Mouse (Mus musculus) cerebellum, postnatal 4 days (tissue): ENCODE results near the gene Marc1.
A peak's percentile ranks its signal among the peaks of the same experiment; 100 is the strongest.

Source experiments
- DNase-seq, 2 experiments: peaks; one replicate each; pipeline ENCODE4 v3.0.0; 2022; ENCODE audit warnings: low spot score in 2 of 2, mixed read lengths in 1 of 2

Marc1 gene

DNA sequence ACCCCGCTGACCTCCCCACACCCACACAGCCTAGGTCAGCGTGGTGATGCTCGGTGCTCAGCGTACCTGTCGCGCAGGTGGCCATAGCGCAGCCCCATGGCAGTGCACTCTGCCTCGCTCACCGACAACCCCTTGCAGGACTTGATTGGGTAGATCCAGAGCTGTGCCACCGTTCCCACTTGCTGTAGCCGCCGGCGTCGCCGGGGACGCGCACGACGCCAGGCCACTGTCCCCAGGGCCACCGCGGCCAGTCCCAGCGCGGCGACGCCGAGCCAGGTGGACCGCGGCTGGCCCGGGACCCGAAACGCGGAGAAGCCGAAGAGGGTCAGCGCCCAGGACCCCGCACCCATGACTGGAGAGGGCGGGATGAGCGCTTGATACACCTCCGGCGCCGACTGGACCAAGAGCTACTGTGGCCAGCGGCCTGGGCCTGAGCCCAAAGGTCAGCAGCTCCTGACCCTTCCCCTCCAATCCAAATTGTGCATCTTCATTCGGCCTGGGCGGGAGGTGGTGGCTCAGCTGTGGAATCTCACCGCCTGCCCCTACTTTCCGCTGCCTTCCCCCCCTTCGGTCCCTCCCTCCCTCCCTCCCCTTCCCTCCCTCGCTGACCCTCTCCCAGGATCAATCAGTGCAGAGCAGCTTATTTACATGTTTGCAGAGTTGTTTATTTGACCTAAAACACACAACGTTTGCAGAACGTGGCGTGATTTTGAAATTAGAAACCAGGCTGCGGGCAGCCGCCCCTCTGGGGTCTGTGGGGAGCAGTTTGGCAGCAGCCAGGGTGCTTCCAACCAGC lies at the start of gene Marc1:
Gene Marc1 (minus strand): TSS at position 534 of the 796 bp plus-strand sequence.
- DNase-seq = no peak

GRCm38 (mm10) chr1:184860276-184860675 lies 49.2 kb upstream of the Marc1 start:
- no peak for DNase-seq

DNA sequence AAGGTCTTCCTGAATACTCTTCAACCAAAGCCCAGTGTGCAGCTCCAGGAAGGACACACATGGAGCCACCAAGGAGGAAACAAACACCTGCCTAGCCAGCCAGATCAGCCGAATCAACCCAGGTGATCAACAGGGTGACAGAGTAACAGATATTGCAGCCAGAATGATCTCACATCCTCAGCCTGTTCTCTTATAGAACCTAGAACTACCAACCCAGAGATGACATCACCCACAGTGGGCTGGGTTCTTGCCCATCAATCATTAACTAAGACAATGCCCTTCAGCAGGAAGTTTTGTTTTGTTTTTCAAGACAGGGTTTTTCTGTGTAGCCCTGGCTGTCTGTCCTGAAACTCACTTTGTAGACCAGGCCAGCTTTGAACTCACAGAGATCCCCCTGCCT lies 47.1 kb upstream of the Marc1 start:
- DNase-seq = no peak

- DNase-seq = no peak
These were observed 46.1 kb upstream of the Marc1 start for GRCm38 (mm10) chr1:184857216-184857615.

DNA sequence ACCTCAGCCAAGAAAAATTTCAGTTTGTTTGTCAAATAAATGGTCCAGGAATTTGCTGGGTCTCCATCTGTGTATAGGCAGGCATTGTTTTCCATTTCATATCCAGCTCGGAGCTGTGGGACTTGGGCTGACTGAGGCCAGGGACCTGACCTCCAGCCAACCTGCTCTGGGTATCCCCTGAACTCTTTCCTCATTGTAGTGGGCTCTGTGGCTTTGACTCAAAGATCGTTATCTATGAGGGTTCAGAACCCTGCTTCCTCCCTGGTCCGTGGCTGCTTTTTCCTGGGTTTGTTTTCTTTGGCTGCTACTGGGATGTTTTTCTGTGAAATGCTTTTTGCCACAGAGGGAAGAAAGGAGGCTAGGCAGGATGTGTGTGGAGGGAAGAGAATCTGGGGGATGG lies 42.8 kb upstream of the Marc1 start:
- no peak for DNase-seq

DNA sequence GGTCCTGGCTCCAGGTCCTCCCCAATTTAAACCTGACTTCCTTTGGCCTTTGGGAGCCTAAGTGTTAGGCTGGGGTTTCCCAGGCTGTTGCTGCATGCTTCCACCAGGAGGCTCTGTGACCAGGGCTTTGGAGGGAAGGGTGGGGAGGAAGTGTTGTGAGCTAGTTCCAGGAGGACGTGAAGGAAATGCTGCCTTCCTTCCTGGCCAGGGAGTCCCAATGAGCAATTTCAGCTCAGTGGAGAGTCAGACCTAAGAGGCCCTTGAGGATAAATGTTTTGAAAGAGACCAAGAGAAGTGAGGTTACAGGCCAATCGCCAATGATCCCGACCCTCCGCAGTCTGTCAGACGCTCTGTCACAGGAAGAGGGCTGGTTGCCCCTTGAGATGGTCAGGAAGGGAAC lies 42.2 kb upstream of the Marc1 start:
- peak in 1 of 2 experiments; percentile 59 for DNase-seq

DNA sequence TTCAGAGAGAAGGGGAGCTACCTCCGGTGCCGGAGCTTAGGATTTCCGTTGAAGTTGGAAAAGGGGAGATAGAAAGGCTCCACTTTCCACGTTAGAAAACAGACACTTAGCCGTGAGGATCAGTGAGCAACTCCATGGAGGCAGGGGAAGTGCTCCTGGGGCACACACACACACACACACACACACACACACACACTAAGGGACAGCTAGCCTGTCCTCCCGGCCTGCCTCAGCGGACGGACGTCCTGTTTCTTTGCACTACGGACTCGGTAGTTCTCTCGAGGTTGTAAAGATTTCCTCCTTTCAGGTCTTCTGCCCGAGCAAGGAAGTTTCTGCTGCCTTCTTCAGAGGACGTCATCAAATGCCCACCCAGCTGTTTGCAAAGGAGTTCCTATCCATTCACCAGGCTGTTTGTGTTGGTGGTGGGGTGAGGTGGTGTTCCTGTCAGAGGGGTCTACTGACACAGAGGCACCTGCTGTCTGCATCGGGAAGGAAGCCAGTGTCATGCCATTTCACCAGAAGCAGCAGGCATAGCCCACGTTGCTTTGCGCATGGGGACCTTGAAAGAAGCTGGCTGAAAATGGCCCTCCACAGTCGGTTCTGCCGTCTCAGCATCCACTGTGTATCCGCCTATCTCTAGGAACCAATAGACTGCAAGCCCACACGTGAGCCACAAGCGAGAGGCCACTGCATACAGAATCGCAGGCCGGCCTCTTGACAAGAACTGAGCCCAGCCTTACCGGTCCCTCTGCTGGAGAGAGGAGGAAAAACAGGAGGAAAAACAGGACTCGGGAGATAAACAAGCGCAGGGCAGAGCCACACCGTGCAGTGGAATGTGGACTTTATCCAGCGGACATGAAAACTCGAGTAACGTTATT lies 40.9 kb upstream of the Marc1 start:
- peak; percentile 51 to 77 for DNase-seq

DNA sequence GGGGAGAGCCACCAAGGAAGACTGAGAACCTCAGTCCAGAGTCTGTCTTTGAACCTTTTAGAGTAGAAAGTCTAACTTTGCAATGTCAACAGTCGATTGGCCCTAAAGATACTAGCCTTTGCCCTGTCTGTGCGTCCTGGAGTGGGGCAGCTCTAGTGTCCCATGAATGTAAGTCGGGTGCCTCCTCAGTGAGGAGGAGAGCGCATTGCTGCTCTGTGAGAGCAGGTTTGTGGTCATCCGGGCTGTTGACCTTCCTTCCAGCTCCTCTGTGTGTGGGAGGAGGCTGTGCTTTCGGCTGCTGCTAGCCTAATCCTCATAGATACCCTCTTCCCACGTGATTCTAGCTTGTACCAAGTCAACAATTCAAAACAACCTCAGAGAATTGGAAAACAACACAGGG lies 40.1 kb upstream of the Marc1 start:
- DNase-seq = no peak

- DNase-seq = no peak
These were observed 35.9 kb upstream of the Marc1 start for GRCm38 (mm10) chr1:184846973-184847372.

- DNase-seq = no peak
These were observed 35.1 kb upstream of the Marc1 start, which contains the start of gene Marc2 for GRCm38 (mm10) chr1:184846092-184846750. Gene Marc2, minus strand, starts transcription at chr1:184846451.

GRCm38 (mm10) chr1:184845111-184846071 lies 34.3 kb upstream of the Marc1 start:
- peak; percentile 52 to 69 for DNase-seq

- no peak for DNase-seq
These were observed 33.4 kb upstream of the Marc1 start for GRCm38 (mm10) chr1:184844326-184845066.

- DNase-seq = no peak
These were observed 26.5 kb upstream of the Marc1 start for GRCm38 (mm10) chr1:184837649-184838048.

- no peak for DNase-seq
These were observed 25.2 kb upstream of the Marc1 start for GRCm38 (mm10) chr1:184836350-184836749.

DNA sequence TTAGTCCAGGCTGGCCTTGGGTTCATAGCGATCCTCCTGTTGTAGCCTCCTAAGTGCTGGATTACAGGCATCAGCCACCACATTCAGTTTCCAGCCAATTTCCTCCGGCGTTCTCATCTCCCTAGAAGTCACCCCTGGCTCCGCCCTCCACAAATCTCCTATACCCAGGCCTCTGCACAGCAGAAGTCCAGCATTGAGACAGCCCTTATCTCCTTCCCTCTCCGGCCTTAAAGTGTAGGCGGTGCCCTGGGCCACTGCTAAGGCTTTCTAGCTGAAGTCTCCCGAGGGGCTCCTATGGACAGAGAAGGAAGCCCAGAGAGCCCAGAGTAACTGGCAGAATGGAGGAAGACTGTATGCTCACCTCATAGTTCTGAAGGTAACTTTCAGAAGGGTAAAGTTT lies 22.4 kb upstream of the Marc1 start:
- no peak for DNase-seq

DNA sequence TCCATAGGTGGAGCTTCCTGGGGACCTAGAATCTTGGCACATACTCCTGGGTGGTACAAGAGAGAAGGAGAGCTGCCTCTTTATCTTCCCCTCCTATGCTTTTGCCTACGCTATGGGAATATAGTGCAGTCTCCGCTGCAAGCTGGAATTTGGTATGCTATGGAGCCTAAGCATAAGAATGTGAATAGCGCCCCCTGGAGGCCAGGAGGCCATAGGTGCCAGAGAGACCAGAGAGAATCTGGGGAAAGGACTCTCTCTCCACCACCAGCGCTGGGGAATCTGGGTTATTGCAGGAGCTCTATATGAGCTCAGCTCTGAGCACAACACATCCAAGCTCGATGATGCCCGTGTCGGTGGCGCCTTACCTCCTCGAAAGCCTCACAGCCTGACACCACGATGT lies 21.1 kb upstream of the Marc1 start:
- DNase-seq = no peak

DNA sequence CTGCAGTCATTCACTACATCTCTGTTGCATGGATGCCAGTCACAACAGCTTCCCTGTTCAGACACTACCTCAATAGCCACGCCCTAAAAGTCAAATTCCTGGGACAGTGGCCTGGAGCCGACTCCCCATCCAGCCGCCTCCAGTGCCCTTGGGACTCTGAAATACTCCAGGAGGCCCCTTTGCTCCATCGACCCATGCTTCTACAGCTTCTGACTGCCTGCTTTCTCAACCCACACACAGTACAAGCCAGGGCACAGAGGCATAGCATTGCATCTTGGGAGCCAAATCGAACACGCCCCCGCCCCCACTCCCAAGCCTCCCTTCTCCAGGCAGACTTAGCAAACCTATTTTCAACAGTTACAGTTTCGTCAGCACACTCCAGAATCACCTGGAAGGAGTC lies 18.8 kb upstream of the Marc1 start:
- no peak for DNase-seq

DNA sequence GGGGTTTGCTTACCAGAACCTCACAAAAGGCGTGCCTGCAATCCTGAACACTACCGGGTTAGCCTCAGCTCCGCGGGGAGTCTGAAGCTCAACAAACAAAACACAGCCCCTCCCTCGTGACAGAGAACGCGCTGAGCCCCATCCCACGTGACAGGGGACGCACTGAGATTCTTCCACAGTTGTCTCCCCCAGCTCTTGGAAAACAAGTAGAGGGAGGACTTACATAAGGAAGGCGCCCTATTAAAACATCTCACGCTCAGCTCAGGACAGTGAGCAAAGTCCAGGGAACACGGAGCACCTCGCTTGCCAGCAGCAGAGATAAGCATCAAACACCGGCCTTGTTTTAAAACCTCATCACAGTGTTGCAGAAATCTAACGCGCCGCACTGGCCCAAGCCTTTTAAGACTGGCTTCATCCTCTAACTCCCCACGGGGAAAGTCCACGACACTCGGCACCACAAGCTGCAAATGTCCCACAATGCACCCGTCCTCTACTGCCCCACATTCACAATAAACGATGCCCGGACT lies 16.1 kb upstream of the Marc1 start:
- DNase-seq = no peak

DNA sequence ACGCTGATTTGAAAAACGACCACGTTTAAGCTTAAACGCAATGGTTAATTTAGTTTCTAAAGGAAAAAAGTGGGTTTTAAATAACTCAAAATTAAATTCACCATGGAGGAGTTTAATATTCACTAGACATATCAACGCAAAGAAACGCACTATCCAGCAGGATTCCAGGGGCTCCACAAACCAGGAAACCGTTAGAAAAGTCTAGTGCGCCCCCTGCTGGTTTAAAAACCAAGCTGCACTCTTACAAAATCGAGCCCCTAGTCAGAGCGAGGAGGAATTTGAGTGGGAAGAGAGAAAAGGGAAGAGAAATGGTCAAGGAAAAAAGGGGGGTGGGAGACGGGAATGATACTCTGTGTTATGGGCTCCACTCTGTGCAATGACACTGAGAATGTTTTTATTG lies 14.0 kb upstream of the Marc1 start:
- peak in 1 of 2 experiments; percentile 45 for DNase-seq

GRCm38 (mm10) chr1:184824439-184824851 lies 13.3 kb upstream of the Marc1 start:
- DNase-seq = peak; percentile 92
